Mouse (Mus musculus) ES-E14 (cell line): ENCODE results near the gene Gm17555. TPM values are rescaled to one million over a fixed set of nuclear protein-coding genes. Genes with fewer than 3 reads are reported as not detected.

Source experiments
- DNase-seq: peaks from one replicate; pipeline ENCODE4 v3.0.0-alpha.2; 2013; ENCODE audit warnings: low read depth, low spot score
- H3K27ac ChIP-seq: 2 replicates; pipeline ENCODE4 v1.5.1; 2012; ENCODE audit warnings: low read depth, mild to moderate bottlenecking, low read length, moderate library complexity, mixed read lengths; ENCODE audit not compliant: poor library complexity, insufficient read depth, severe bottlenecking
- H3K36me3 ChIP-seq: 2 replicates; pipeline ENCODE4 v1.6.1; 2012; ENCODE audit warnings: mild to moderate bottlenecking, low read length, moderate library complexity, mixed read lengths; ENCODE audit not compliant: control insufficient read depth, poor library complexity, insufficient read depth, severe bottlenecking
- H3K4me1 ChIP-seq, 2 experiments: fragments of 150-350 bp in 1 of 2; sonication (generic) in 1 of 2; 2 replicates each; pipeline ENCODE4 v1.6.1; 2012; ENCODE audit warnings: low read length in 2 of 2, mild to moderate bottlenecking in 1 of 2, mixed read lengths in 1 of 2; ENCODE audit not compliant: control insufficient read depth in 2 of 2, insufficient read depth in 2 of 2, poor library complexity in 1 of 2
- H3K4me3 ChIP-seq, 2 experiments: fragments of 150-350 bp in 1 of 2; sonication (generic) in 1 of 2; 2 replicates each; pipeline ENCODE4 v1.5.1; 2012; ENCODE audit warnings: low read length in 2 of 2, low read depth in 1 of 2, mild to moderate bottlenecking in 1 of 2, mixed read lengths in 1 of 2; ENCODE audit not compliant: insufficient read depth in 1 of 2, poor library complexity in 1 of 2, severe bottlenecking in 1 of 2
- H3K9ac ChIP-seq: 2 replicates; pipeline ENCODE4 v1.6.1; 2012; ENCODE audit warnings: low read depth, mild to moderate bottlenecking, low read length, mixed read lengths; ENCODE audit not compliant: poor library complexity, insufficient read depth, severe bottlenecking
- H3K9me3 ChIP-seq: fragments of 150-350 bp; sonication (generic); 2 replicates; pipeline ENCODE4 v1.6.1; 2012; ENCODE audit warnings: low read depth, mild to moderate bottlenecking, low read length; ENCODE audit not compliant: control insufficient read depth, insufficient read depth
- CHD2 ChIP-seq: IDR thresholded peaks from 2 replicates; pipeline ENCODE4 v1.6.1; 2014; ENCODE audit warnings: mild to moderate bottlenecking, low read depth, low read length, inconsistent platforms
- HCFC1 ChIP-seq: IDR thresholded peaks from 2 replicates; pipeline ENCODE4 v1.6.1; 2012; ENCODE audit warnings: low read length, inconsistent platforms, borderline replicate concordance; ENCODE audit not compliant: insufficient read depth
- MAFK ChIP-seq: IDR thresholded peaks from 2 replicates; pipeline ENCODE4 v1.6.1; 2014; ENCODE audit warnings: mild to moderate bottlenecking, low read depth, low read length, inconsistent platforms; ENCODE audit not compliant: insufficient read depth
- ZC3H11A ChIP-seq: IDR thresholded peaks from 2 replicates; pipeline ENCODE4 v1.6.1; 2012; ENCODE audit warnings: low read depth, mild to moderate bottlenecking, inconsistent platforms, low read length, borderline replicate concordance
- ZNF384 ChIP-seq: IDR thresholded peaks from 2 replicates; pipeline ENCODE4 v1.6.1; 2012; ENCODE audit warnings: low read depth, low read length, inconsistent platforms
- in situ Hi-C, 2 experiments: fragments of 600-800 bp; cut with MboI; formaldehyde crosslinking; loops; one replicate each; pipeline ENCODE4 v1.15.1; 2025; ENCODE audit warnings: low sequenced_read_pairs in 2 of 2, inconsistent platforms in 1 of 2; ENCODE audit not compliant: unreplicated experiment in 2 of 2
- total RNA-seq: library from RNA; depleted of rRNA; stranded (reverse); fragments of 300-350 nt; gene quantifications from 2 replicates; pipeline ENCODE4 v1.2.3, GENCODE M21; 2012

The Gm17555 gene
- total RNA-seq, 1 experiment, result not detected

DNA sequence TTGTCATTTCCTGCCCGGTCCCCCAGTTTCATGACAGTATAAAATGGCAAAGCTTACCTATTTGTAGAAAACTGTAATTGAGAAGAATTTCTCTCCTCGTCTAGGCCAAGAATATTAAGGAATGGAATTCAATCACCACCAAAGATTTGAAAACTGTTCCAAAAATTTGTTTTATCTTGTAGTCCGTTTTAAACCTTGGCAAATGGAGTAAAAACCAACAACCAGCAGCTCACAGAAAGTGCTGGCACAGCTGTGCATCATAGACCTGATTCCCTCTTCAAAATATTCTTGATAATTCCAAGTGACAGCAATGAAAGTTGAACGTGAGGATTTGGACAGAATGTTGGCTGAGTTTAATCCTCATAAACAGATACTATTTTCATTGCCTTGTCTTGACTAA lies 23.6 kb upstream of the Gm17555 start:
- Histone ChIP-seq H3K36me3 (no peaks in the 10 kb centered on the region), H3K4me1 (no peaks in the 10 kb centered on the region), H3K27ac (no peak overlapping the region), H3K4me3 (no peak overlapping the region), H3K9ac (no peak overlapping the region), H3K9me3 (no peaks in the 10 kb centered on the region)
- in situ Hi-C loops, result no loop called here
- TF ChIP-seq ZC3H11A (no peak), CHD2 (no peak), HCFC1 (no peak), MAFK (no peak), ZNF384 (no peak)
- no peak for DNase-seq

DNA sequence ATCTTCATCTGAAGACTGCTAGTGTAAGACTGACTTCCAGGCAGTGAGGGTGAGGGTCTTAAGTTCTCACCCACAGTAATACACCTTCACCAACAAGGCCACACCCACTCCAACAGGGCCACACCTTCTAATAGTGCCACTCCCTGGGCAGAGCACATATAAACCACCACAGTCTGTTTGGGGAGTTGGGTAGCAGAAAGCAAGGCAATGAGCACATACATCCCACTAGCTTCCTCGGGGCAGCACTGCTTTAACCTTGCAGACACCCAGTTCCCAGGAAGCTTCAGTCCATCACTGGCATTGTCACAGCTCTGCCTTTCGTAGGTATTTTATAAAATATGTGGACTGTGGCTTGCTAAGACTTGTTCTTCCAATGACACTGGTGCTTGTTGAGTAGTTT lies 22.8 kb upstream of the Gm17555 start:
- H3K27ac ChIP-seq, result no peak overlapping the region
- no peak for DNase-seq
- H3K4me1 ChIP-seq, result no peaks in the 10 kb centered on the region
- no peaks in the 10 kb centered on the region for H3K36me3 ChIP-seq
- H3K4me3 ChIP-seq, result no peak overlapping the region
- in situ Hi-C loops, result no loop called here
- H3K9ac ChIP-seq, result no peak overlapping the region
- TF ChIP-seq ZNF384 (no peak), ZC3H11A (no peak), MAFK (no peak), HCFC1 (no peak), CHD2 (no peak)
- H3K9me3 ChIP-seq, result no peaks in the 10 kb centered on the region

DNA sequence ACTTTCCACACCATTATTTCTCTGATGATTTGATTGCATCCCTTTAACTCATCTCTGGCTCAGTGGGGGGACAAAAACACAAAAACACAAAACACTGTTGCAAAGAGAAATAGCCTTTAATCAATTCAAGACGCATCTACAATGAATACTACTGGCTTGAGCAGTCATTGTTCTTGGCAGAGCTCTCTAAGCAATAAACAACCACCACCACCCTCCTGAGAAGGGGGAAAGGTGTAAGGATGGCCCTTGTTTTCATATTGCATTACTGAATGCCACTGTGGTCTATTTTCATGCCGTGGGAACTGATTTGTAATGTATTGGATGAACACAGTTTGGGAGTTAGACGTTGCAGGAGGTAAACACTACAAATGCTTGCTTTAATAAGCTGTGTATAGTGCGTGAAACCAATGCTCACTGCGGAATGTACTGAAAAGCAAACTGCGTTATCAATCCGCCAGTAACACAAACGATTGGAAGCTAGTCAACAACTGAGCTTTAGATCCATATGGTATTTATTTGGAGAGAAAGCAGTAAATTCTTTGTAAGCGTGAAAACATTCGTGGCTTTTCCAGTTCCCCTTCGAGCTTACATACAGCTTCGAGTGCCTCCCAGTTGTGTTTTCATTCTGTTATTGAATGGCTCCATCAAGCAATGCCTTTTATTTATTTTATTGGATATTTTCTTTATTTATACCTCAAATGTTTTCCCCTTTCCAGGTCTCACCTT lies 19.1 kb upstream of the Gm17555 start:
- in situ Hi-C loops, result no loop called here
- no peaks in the 10 kb centered on the region for H3K9me3 ChIP-seq
- no peak for DNase-seq

DNA sequence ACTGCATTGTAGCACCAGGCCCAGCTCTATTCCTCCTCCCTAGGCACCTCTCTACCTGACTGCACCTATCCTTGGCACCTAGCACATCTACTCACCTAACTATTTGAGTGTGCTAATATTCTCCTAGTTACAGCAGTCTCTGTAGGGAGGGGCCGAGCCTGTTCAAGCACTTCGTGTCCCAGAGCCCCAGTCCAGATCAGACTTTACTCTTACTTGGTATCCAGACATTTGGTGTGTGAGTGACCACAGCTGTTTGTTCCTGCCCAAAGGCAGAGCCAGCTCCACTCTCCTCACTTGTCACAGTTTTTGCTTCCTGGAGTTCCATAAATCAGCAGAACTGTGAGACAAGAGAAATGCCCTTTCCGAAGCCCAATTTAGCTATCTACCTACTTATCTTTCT lies 15.9 kb upstream of the Gm17555 start:
- H3K9me3 ChIP-seq, result no peaks in the 10 kb centered on the region
- no peak overlapping the region for H3K27ac ChIP-seq
- no peak for DNase-seq
- TF ChIP-seq ZNF384 (no peak), CHD2 (no peak), HCFC1 (no peak), MAFK (no peak), ZC3H11A (no peak)
- no peak overlapping the region for H3K4me3 ChIP-seq
- no peak overlapping the region for H3K9ac ChIP-seq
- H3K36me3 ChIP-seq, result no peaks in the 10 kb centered on the region
- in situ Hi-C loops, result no loop called here
- H3K4me1 ChIP-seq, result no peaks in the 10 kb centered on the region

More for the DNA sequence above, 19.1 kb upstream of the Gm17555 start:
- Histone ChIP-seq H3K4me3 (no peak overlapping the region), H3K36me3 (no peaks in the 10 kb centered on the region), H3K4me1 (no peaks in the 10 kb centered on the region), H3K9ac (no peak overlapping the region), H3K27ac (no peak overlapping the region)
- TF ChIP-seq HCFC1 (no peak), ZNF384 (no peak), MAFK (no peak)

DNA sequence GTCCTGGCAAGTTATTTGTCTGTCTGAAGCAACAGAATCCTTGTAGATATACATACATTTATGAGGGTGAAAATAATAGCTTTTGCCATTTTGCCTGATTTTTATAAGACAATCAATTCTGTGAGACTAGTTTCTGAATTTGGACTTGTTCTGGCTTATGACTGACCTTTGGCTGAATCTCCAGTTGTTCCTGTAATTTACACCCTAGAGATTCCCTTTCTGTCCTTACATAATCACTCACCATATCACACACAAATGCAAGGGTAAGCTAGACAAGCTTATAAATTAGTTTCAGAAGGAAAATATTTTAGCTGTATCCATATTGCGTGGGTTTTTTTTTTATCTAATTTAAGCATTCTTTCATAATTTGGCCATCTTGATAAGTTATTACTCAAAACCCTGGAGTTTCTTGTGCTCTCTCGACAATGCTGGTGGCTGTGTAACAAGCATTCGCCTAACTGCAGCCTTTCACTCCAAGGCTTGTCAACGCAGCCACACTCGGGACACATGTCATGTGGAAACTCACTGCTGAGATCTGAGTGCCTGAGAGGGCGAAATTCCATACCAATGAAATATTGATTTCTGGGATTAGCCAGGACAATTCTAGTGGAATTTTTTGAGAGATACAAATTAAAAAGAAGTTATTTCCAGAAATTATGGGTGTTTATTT lies 3.8 kb upstream of the Gm17555 start:
- DNase-seq, result no peak
- TF ChIP-seq ZC3H11A, result no peak
- no peak for TF ChIP-seq ZNF384
- TF ChIP-seq MAFK, result no peak
- TF ChIP-seq HCFC1, result no peak
- TF ChIP-seq CHD2, result no peak
- Histone ChIP-seq H3K4me1 (no peaks in the 10 kb centered on the region), H3K27ac (no peak overlapping the region), H3K9ac (no peak overlapping the region), H3K4me3 (no peak overlapping the region), H3K36me3 (no peaks in the 10 kb centered on the region), H3K9me3 (no peaks in the 10 kb centered on the region)
- in situ Hi-C loops, result no loop called here
